Mouse (Mus musculus): ENCODE measurements around the gene Gm6034.
"Not testable (repeated sequence)": the region's sequence is repeated elsewhere in the genome, so short reads cannot be mapped to it uniquely, and the experiment has no call there.

DNA sequence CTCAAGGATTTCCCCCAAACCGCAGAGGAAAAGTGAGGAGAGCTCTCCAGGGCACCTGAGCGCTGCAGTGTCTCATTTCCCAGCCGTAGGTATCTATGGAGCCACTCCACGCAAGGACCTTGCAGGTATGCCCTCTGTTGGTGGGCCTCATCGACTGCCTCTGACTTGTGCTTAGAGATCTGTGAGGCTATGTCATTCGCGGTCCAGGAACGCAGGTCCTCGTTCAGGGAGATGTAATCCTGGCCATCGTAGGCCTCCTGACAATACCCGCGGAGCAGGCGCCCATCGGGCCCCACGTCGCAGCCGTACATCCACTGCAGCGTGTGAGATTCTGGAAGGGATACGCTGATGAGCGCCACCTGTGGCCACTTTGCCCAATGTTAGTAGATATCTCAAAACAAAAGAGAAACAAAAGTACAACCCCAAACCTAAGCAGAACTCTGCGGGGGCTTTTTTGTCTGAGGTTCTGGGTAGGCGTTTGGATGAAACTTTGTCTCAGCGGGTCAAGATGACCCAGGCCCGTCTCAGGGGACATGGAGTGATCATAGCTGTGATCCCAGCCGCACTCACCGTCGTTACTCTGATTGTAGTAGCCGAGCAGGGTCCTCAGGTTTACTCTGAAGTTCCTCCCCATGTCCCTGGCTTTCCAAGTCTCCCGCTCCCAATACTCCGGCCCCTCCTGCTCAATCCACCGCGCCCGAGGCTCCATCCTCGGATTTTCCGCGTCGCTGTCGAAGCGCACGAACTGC is 11.0 kb upstream of the Gm6034 start:
- not testable (repeated sequence) for TF ChIP-seq GATA1, TAL1 (IDR thresholded peaks at IDR 0.05; ENCODE audit: low read length)
